Mouse (Mus musculus) pancreas, adult 10 weeks (tissue): ENCODE measurements around the gene Gm42517. TPM values are rescaled to one million over a fixed set of nuclear protein-coding genes. Genes with fewer than 3 reads are reported as not detected.

ENCODE experiments used
- polyA plus RNA-seq: library from polyadenylated mRNA; stranded (reverse); fragments of 350-450 nt; fragmentation: Illumina TruSeq; extraction: RNeasy Lipid Tissue Mini Kit (QIAGEN cat#74804); gene quantifications from one replicate; pipeline ENCODE4 v1.2.3, GENCODE M21; 2015; ENCODE audit warnings: low read depth, low replicate concordance; ENCODE audit not compliant: insufficient read depth

Gm42517 gene
- polyA plus RNA-seq, result not detected

GRCm38 (mm10) chr5:108367871-108368332 lies at the start of gene Gm42517:
Gm42517 (minus strand) TSS chr5:108367922.

GRCm38 (mm10) chr5:108388201-108388600 lies 20.5 kb upstream of the Gm42517 start, which contains the start of gene Pde6b:
Pde6b (plus strand) TSS chr5:108388391.

Other genes starting within 250 kb of the Gm42517 start
- gene Tmed5, start 235.3 kb downstream of the Gm42517 start, polyA plus RNA-seq, result 8.1 TPM
- gene Ccdc18, start 235.0 kb downstream of the Gm42517 start, polyA plus RNA-seq, result not detected
- gene Dr1, start 99.0 kb downstream of the Gm42517 start, polyA plus RNA-seq, result 2.6 TPM
- gene Pigg, start 55.3 kb downstream of the Gm42517 start, polyA plus RNA-seq, result 1.9 TPM
- gene Pde6b, start 20.5 kb upstream of the Gm42517 start, polyA plus RNA-seq, result not detected
- gene Atp5k, start 66.5 kb upstream of the Gm42517 start, polyA plus RNA-seq, result 167 TPM
- 3.0 TPM for gene Mfsd7a, start 81.0 kb upstream of the Gm42517 start, polyA plus RNA-seq
- gene Pcgf3, start 93.3 kb upstream of the Gm42517 start, polyA plus RNA-seq, result 3.7 TPM
- 0.50 TPM for gene Cplx1, start 182.1 kb upstream of the Gm42517 start, polyA plus RNA-seq